Mouse (Mus musculus) erythroblast, embryonic 14.5 days (primary cell): ENCODE results near the gene Arhgap18.

ENCODE experiments used
- GATA1 ChIP-seq: IDR thresholded peaks from 2 replicates; pipeline ENCODE4 v1.6.1; 2012; ENCODE audit warnings: low read length, inconsistent platforms, mixed read lengths
- TAL1 ChIP-seq: IDR thresholded peaks from 3 replicates; pipeline ENCODE4 v1.6.1; 2012; ENCODE audit warnings: low read length, inconsistent platforms, mixed read lengths

GRCm38 (mm10) chr10:26900426-26900825 lies 147.2 kb downstream of the Arhgap18 start:
- no peak for TF ChIP-seq GATA1
- no peak for TF ChIP-seq TAL1
